Mouse (Mus musculus): ENCODE results near the gene Lcmt1. TPM values are rescaled to one million over a fixed set of nuclear protein-coding genes. Genes with fewer than 3 reads are reported as not detected.
A peak's percentile ranks its signal among the peaks of the same experiment; 100 is the strongest.

Gene Lcmt1
- total and polyA plus RNA-seq, 3 experiments: 26.4 to 34.8 (median 27.6) TPM

DNA sequence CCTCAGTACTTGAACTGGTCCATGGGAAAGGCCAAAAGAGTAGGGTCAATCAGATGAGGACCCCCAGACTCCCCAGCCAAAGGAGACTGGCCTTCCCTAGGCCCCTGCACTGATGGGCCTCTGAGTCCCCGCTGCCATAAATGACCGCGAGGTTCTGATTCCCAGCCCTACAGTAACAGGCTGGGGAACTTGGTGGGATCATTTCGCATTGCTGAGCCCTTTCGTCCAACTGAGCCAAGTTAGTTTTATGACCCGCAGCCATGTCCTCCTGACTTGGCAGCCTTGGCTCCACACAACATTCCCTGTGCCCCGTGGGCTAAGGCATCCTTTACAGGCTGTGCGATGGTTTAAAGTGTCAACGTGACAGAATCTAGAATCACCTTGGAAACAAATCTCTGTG, 1.1 kb downstream of the Lcmt1 start:
- in situ Hi-C loops (cut with MboI; ENCODE audit: low pct_ligation_motif_present, low pct_unique_long_range_greater_than_20kb, low sequenced_read_pairs) (loop anchor here (5.0 kb wide), 1 partner anchor 53 kb away; no protein-coding TSS in a partner anchor), dilution Hi-C loops (cut with MboI; ENCODE audit: extremely low pct_ligation_motif_present, extremely low pct_unique_long_range_greater_than_20kb, low sequenced_read_pairs) (no loop called here)
- H3K4me3 ChIP-seq (replicated peaks in 1 of 3; ENCODE audit: low read depth in 2 of 3, low read length in 2 of 3, poor library complexity in 1 of 3): peak overlapping the region in 1 of 3 experiments; percentile 67
- H3K9me3 ChIP-seq (replicated peaks; ENCODE audit: low read length): no peaks in the 10 kb centered on the region
- no peak overlapping the region; the same call in 1 of the 2 replicates for H3K9ac ChIP-seq (ENCODE audit: insufficient read depth, low read depth)
- H3K4me1 ChIP-seq (ENCODE audit: control insufficient read depth in 1 of 2, insufficient read depth in 2 of 2): peaks cover 20 to 33% of the 10 kb centered on the region in 2 experiments
- H3K79me2 ChIP-seq (replicated peaks; ENCODE audit: control insufficient read depth, extremely low read depth, insufficient read depth, poor library complexity, severe bottlenecking): peaks cover 22% of the 10 kb centered on the region
- no peak for DNase-seq (ENCODE audit: extremely low read depth)
- TF ChIP-seq UBTF (IDR thresholded peaks at IDR 0.05; ENCODE audit: low read depth, low read length) (no peak), IRF4 (IDR thresholded peaks at IDR 0.05; ENCODE audit: low read depth, low read length) (no peak), NELFE (IDR thresholded peaks at IDR 0.05; ENCODE audit: low read depth, low read length) (no peak), EP300 (IDR thresholded peaks at IDR 0.05; ENCODE audit: low read length) (no peak), JUND (conservative IDR thresholded peaks at IDR 0.05; ENCODE audit: low read depth, low read length) (no peak), ETS1 (conservative IDR thresholded peaks at IDR 0.05; ENCODE audit: low read depth, low read length) (no peak), USF1 (IDR thresholded peaks at IDR 0.05; ENCODE audit: low read depth, low read length) (no peak), CHD2 (IDR thresholded peaks at IDR 0.05; ENCODE audit: low read length) (no peak), MEF2A (IDR thresholded peaks at IDR 0.05; ENCODE audit: borderline replicate concordance, low read depth, low read length) (no peak), KAT2A (IDR thresholded peaks at IDR 0.05; ENCODE audit: insufficient replicate concordance, low read length) (no peak), MYC (IDR thresholded peaks at IDR 0.05; ENCODE audit: low read depth, low read length) (no peak), POLR2AphosphoS2 (IDR thresholded peaks at IDR 0.05; ENCODE audit: low read depth, low read length) (no peak), JUN (IDR thresholded peaks at IDR 0.05; ENCODE audit: insufficient read depth, low read depth, low read length) (no peak), TCF12 (IDR thresholded peaks at IDR 0.05; ENCODE audit: low read depth, low read length) (no peak), MAZ (IDR thresholded peaks at IDR 0.05; ENCODE audit: low read depth, low read length) (no peak), ZNF384 (IDR thresholded peaks at IDR 0.05; ENCODE audit: low read depth, low read length) (no peak)
- H3K36me3 ChIP-seq (replicated peaks in 1 of 2; ENCODE audit: control insufficient read depth in 1 of 2, insufficient read depth in 1 of 2, low read length in 1 of 2): peaks cover 0 to 15% of the 10 kb centered on the region in 2 experiments
- peak overlapping the region; percentile 52; the same call in 1 of the 2 replicates for H3K4me2 ChIP-seq (ENCODE audit: insufficient read depth, low read depth, poor library complexity, severe bottlenecking)
- H3K27me3 ChIP-seq (replicated peaks): peaks cover 5% of the 10 kb centered on the region
- no peak overlapping the region for H3K27ac ChIP-seq (ENCODE audit: insufficient read depth, low read depth)

DNA sequence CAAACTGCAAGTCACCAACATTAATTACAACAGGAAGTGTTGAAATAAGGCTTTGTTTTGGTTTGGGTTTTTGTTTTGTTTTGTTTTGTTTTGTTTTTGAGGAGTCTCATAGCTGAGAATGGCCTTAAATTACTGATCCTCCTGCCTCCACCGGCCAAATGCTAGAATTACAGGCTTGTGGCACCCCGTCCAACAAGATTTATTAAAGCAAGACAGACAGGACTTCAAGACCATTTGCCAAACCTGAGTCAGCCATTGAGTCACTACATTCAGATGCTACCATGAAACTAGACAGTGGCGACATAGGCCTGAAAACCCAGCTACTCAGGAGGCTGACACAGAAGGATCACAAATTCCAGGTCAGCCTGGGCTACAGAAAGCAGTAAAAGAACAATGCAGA, 1.9 kb downstream of the Lcmt1 start:
- H3K36me3 ChIP-seq (replicated peaks in 1 of 2; ENCODE audit: control insufficient read depth in 1 of 2, insufficient read depth in 1 of 2, low read length in 1 of 2): peaks cover 0 to 8% of the 10 kb centered on the region in 2 experiments
- no peak overlapping the region for H3K4me3 ChIP-seq (replicated peaks in 1 of 3; ENCODE audit: low read depth in 2 of 3, low read length in 2 of 3, poor library complexity in 1 of 3)
- H3K79me2 ChIP-seq (replicated peaks; ENCODE audit: control insufficient read depth, extremely low read depth, insufficient read depth, poor library complexity, severe bottlenecking): peaks cover 14% of the 10 kb centered on the region
- no peak overlapping the region for H3K4me2 ChIP-seq (ENCODE audit: insufficient read depth, low read depth, poor library complexity, severe bottlenecking)
- H3K4me1 ChIP-seq (ENCODE audit: control insufficient read depth in 1 of 2, insufficient read depth in 2 of 2): peaks cover 19 to 25% of the 10 kb centered on the region in 2 experiments
- DNase-seq (ENCODE audit: extremely low read depth): no peak
- peaks cover 5% of the 10 kb centered on the region for H3K27me3 ChIP-seq (replicated peaks)
- dilution Hi-C loops (cut with MboI; ENCODE audit: extremely low pct_ligation_motif_present, extremely low pct_unique_long_range_greater_than_20kb, low sequenced_read_pairs) (no loop called here), in situ Hi-C loops (cut with MboI; ENCODE audit: low pct_ligation_motif_present, low pct_unique_long_range_greater_than_20kb, low sequenced_read_pairs) (loop anchor here (5.0 kb wide), 1 partner anchor 54 kb away; no protein-coding TSS in a partner anchor)
- no peak overlapping the region for H3K27ac ChIP-seq (ENCODE audit: insufficient read depth, low read depth)
- TF ChIP-seq SMC3 (IDR thresholded peaks at IDR 0.05; ENCODE audit: low read depth, low read length): peak; percentile 27; the same call in 1 of the 2 replicates
- TF ChIP-seq MYC (IDR thresholded peaks at IDR 0.05; ENCODE audit: low read depth, low read length): no peak
- TF ChIP-seq CTCF (conservative IDR thresholded peaks at IDR 0.05 in 1 of 2, IDR thresholded peaks at IDR 0.05 in 1 of 2; ENCODE audit: low read depth in 2 of 2, low read length in 2 of 2): peak in 1 of 2 experiments; percentile 36; a peak in 2 of 4 replicates
- no peak for TF ChIP-seq GABPA (IDR thresholded peaks at IDR 0.05; ENCODE audit: insufficient replicate concordance, low read depth, low read length)
- TF ChIP-seq RAD21 (IDR thresholded peaks at IDR 0.05; ENCODE audit: low read depth, low read length): peak; percentile 31
- no peaks in the 10 kb centered on the region for H3K9me3 ChIP-seq (replicated peaks; ENCODE audit: low read length)
- H3K9ac ChIP-seq (ENCODE audit: insufficient read depth, low read depth): no peak overlapping the region
